Mouse (Mus musculus) neural tube, embryonic 15.5 days (tissue): ENCODE data around the gene Morn1. TPM values are rescaled to one million over a fixed set of nuclear protein-coding genes. Genes with fewer than 3 reads are reported as not detected.

Source experiments
- ATAC-seq: fragments of 200-750 bp; cut with Nextera tagmentation; 2 replicates; pipeline ENCODE4 v1.8.0; 2017; ENCODE audit warnings: mild to moderate bottlenecking, moderate TSS enrichment, moderate library complexity; ENCODE audit not compliant: low FRiP score
- H3K27ac ChIP-seq: fragments of 300-500 bp; sonication (generic); replicated peaks from 2 replicates; pipeline ENCODE4 v1.5.1; 2015; ENCODE audit warnings: mild to moderate bottlenecking, inconsistent platforms
- H3K27me3 ChIP-seq: fragments of 300-500 bp; sonication (generic); replicated peaks from 2 replicates; pipeline ENCODE4 v1.6.1; 2015; ENCODE audit warnings: inconsistent platforms
- H3K36me3 ChIP-seq: fragments of 300-500 bp; sonication (generic); 2 replicates; pipeline ENCODE4 v1.6.1; 2015; ENCODE audit warnings: inconsistent platforms
- H3K4me1 ChIP-seq: fragments of 300-500 bp; sonication (generic); 2 replicates; pipeline ENCODE4 v1.6.1; 2015; ENCODE audit warnings: inconsistent platforms
- H3K4me2 ChIP-seq: fragments of 300-500 bp; sonication (generic); 2 replicates; pipeline ENCODE4 v1.6.1; 2015; ENCODE audit warnings: inconsistent platforms, mild to moderate bottlenecking, moderate library complexity
- H3K4me3 ChIP-seq: fragments of 300-500 bp; sonication (generic); replicated peaks from 2 replicates; pipeline ENCODE4 v1.5.1; 2015; ENCODE audit warnings: mild to moderate bottlenecking, inconsistent platforms
- H3K9ac ChIP-seq: fragments of 300-500 bp; sonication (generic); replicated peaks from 2 replicates; pipeline ENCODE4 v1.6.1; 2015; ENCODE audit warnings: mild to moderate bottlenecking, inconsistent platforms
- H3K9me3 ChIP-seq: fragments of 300-500 bp; sonication (generic); replicated peaks from 2 replicates; pipeline ENCODE4 v1.6.1; 2016; ENCODE audit warnings: inconsistent platforms
- WGBS: fragments of 180-500 bp; shearing (Covaris S2); methylation state at CpG from one replicate; pipeline ENCODE4 v1.1.7; 2015; ENCODE audit warnings: mixed read lengths; 5-methylcytosine and 5-hydroxymethylcytosine counted together
- polyA plus RNA-seq: library from polyadenylated mRNA; unstranded; fragments of >200 nt; fragmentation: Nextera tagmentation; extraction: Ambion mirVana; gene quantifications from 2 replicates; pipeline ENCODE4 v1.2.1, GENCODE M21; 2015

The Morn1 gene
- polyA plus RNA-seq, 1 experiment from 2014 or later, result 6.4 TPM

GRCm38 (mm10) chr4:155170614-155171212 is 84.3 kb downstream of the Morn1 start:
- Histone ChIP-seq H3K27ac (0 out of 2 replicates have a peak overlapping the region, but pooled peaks have one; percentile 84), H3K27me3 (no peaks in the 10 kb centered on the region), H3K9ac (no peak overlapping the region), H3K9me3 (no peaks in the 10 kb centered on the region), H3K4me1 (peaks cover 69% of the 10 kb centered on the region), H3K4me2 (no peak overlapping the region), H3K36me3 (no peaks in the 10 kb centered on the region), H3K4me3 (no peak overlapping the region)
- ATAC-seq, result no peak
- WGBS, result 77% methylated on average over 8 of the region's 8 CpGs

- H3K9me3 ChIP-seq, result no peaks in the 10 kb centered on the region
- H3K36me3 ChIP-seq, result no peaks in the 10 kb centered on the region
- no peak overlapping the region for H3K4me3 ChIP-seq
- H3K4me2 ChIP-seq, result no peak overlapping the region
- H3K4me1 ChIP-seq, result peaks cover 78% of the 10 kb centered on the region
- no peaks in the 10 kb centered on the region for H3K27me3 ChIP-seq
- H3K27ac ChIP-seq, result peak overlapping the region; percentile 84
- 47% methylated on average over 5 of the region's 5 CpGs for WGBS
- H3K9ac ChIP-seq, result no peak overlapping the region
- ATAC-seq, result no peak
These were observed 85.7 kb downstream of the Morn1 start for GRCm38 (mm10) chr4:155171961-155172533.

GRCm38 (mm10) chr4:155172909-155173821 is 86.8 kb downstream of the Morn1 start:
- H3K36me3 ChIP-seq, result no peaks in the 10 kb centered on the region
- H3K4me3 ChIP-seq, result no peak overlapping the region
- no peaks in the 10 kb centered on the region for H3K9me3 ChIP-seq
- H3K27me3 ChIP-seq, result no peaks in the 10 kb centered on the region
- peak overlapping the region; percentile 84 for H3K27ac ChIP-seq
- peak; percentile 80 for ATAC-seq
- H3K9ac ChIP-seq, result peak overlapping the region; percentile 15; the same call in 1 of the 2 replicates
- 9% methylated on average over 21 of the region's 21 CpGs for WGBS
- H3K4me2 ChIP-seq, result peak overlapping the region; percentile 32
- H3K4me1 ChIP-seq, result peaks cover 88% of the 10 kb centered on the region

- 14% methylated on average over 17 of the region's 17 CpGs for WGBS
- Histone ChIP-seq H3K36me3 (no peaks in the 10 kb centered on the region), H3K4me2 (peak overlapping the region; percentile 32), H3K4me3 (no peak overlapping the region), H3K9ac (peak overlapping the region; percentile 15), H3K4me1 (peaks cover 92% of the 10 kb centered on the region), H3K9me3 (no peaks in the 10 kb centered on the region), H3K27ac (peak overlapping the region; percentile 84), H3K27me3 (no peaks in the 10 kb centered on the region)
- no peak; the same call in 1 of the 2 replicates for ATAC-seq
These were observed 87.7 kb downstream of the Morn1 start for GRCm38 (mm10) chr4:155173822-155174785.

- peaks cover 90% of the 10 kb centered on the region for H3K4me1 ChIP-seq
- H3K27me3 ChIP-seq, result no peaks in the 10 kb centered on the region
- no peak overlapping the region for H3K4me3 ChIP-seq
- no peak overlapping the region for H3K4me2 ChIP-seq
- WGBS, result 30% methylated on average over 3 of the region's 3 CpGs
- H3K36me3 ChIP-seq, result no peaks in the 10 kb centered on the region
- no peak overlapping the region for H3K9ac ChIP-seq
- no peaks in the 10 kb centered on the region for H3K9me3 ChIP-seq
- ATAC-seq, result no peak
- no peak overlapping the region for H3K27ac ChIP-seq
These were observed 89.8 kb downstream of the Morn1 start for GRCm38 (mm10) chr4:155176210-155176609.

- peak overlapping the region; percentile 19 for H3K4me2 ChIP-seq
- H3K27ac ChIP-seq, result peak overlapping the region; percentile 74
- no peak overlapping the region for H3K4me3 ChIP-seq
- no peak overlapping the region; the same call in 1 of the 2 replicates for H3K9ac ChIP-seq
- H3K4me1 ChIP-seq, result peaks cover 78% of the 10 kb centered on the region
- no peaks in the 10 kb centered on the region for H3K36me3 ChIP-seq
- ATAC-seq, result no peak
- WGBS, result 2% methylated on average over 6 of the region's 6 CpGs
- H3K27me3 ChIP-seq, result no peaks in the 10 kb centered on the region
- no peaks in the 10 kb centered on the region for H3K9me3 ChIP-seq
These were observed 91.9 kb downstream of the Morn1 start for GRCm38 (mm10) chr4:155178274-155178673.

GRCm38 (mm10) chr4:155178981-155179512 is 92.7 kb downstream of the Morn1 start:
- Histone ChIP-seq H3K9me3 (no peaks in the 10 kb centered on the region), H3K27ac (peak overlapping the region; percentile 74), H3K4me2 (peak overlapping the region; percentile 19; the same call in 1 of the 2 replicates), H3K4me1 (peaks cover 78% of the 10 kb centered on the region), H3K27me3 (no peaks in the 10 kb centered on the region), H3K9ac (no peak overlapping the region), H3K4me3 (no peak overlapping the region), H3K36me3 (no peaks in the 10 kb centered on the region)
- ATAC-seq, result peak; percentile 37; the same call in 1 of the 2 replicates
- 42% methylated on average over 3 of the region's 3 CpGs for WGBS

- Histone ChIP-seq H3K36me3 (no peaks in the 10 kb centered on the region), H3K4me2 (no peak overlapping the region), H3K27ac (no peak overlapping the region), H3K9ac (no peak overlapping the region), H3K4me1 (peaks cover 73% of the 10 kb centered on the region), H3K4me3 (no peak overlapping the region), H3K9me3 (no peaks in the 10 kb centered on the region), H3K27me3 (no peaks in the 10 kb centered on the region)
- 82% methylated on average over 7 of the region's 7 CpGs for WGBS
- ATAC-seq, result no peak
These were observed 96.8 kb downstream of the Morn1 start for GRCm38 (mm10) chr4:155183201-155183600.

GRCm38 (mm10) chr4:155184248-155185070 is 98.1 kb downstream of the Morn1 start:
- H3K27ac ChIP-seq, result no peak overlapping the region; the same call in 1 of the 2 replicates
- 81% methylated on average over 18 of the region's 18 CpGs for WGBS
- no peaks in the 10 kb centered on the region for H3K27me3 ChIP-seq
- H3K4me3 ChIP-seq, result no peak overlapping the region
- H3K4me2 ChIP-seq, result no peak overlapping the region
- H3K9ac ChIP-seq, result no peak overlapping the region
- H3K9me3 ChIP-seq, result no peaks in the 10 kb centered on the region
- no peaks in the 10 kb centered on the region for H3K36me3 ChIP-seq
- peaks cover 73% of the 10 kb centered on the region for H3K4me1 ChIP-seq
- no peak for ATAC-seq

- Histone ChIP-seq H3K4me3 (no peak overlapping the region), H3K9me3 (no peaks in the 10 kb centered on the region), H3K4me2 (no peak overlapping the region), H3K36me3 (no peaks in the 10 kb centered on the region), H3K27ac (no peak overlapping the region), H3K4me1 (peaks cover 79% of the 10 kb centered on the region), H3K9ac (no peak overlapping the region), H3K27me3 (no peaks in the 10 kb centered on the region)
- ATAC-seq, result no peak
- 81% methylated on average over 9 of the region's 9 CpGs for WGBS
These were observed 99.5 kb downstream of the Morn1 start for GRCm38 (mm10) chr4:155185845-155186244.
